Mouse (Mus musculus) small intestine, adult 2 months (tissue): Measurements from ENCODE around the gene Calcoco1.

Experiments
- CTCF ChIP-seq: fragments of 200-500 bp; IDR thresholded peaks from 2 replicates; pipeline ENCODE4 v1.5.1; 2012; ENCODE audit warnings: low read depth, mild to moderate bottlenecking, control low read depth, inconsistent platforms, low read length, moderate library complexity, mixed read lengths; ENCODE audit not compliant: insufficient replicate concordance, insufficient read length; ENCODE audit errors: extremely low read depth
- POLR2A ChIP-seq: fragments of 200-500 bp; IDR thresholded peaks from 2 replicates; pipeline ENCODE4 v1.6.1; 2012; ENCODE audit warnings: low read depth, mild to moderate bottlenecking, control low read depth, inconsistent platforms, low read length, moderate library complexity

DNA sequence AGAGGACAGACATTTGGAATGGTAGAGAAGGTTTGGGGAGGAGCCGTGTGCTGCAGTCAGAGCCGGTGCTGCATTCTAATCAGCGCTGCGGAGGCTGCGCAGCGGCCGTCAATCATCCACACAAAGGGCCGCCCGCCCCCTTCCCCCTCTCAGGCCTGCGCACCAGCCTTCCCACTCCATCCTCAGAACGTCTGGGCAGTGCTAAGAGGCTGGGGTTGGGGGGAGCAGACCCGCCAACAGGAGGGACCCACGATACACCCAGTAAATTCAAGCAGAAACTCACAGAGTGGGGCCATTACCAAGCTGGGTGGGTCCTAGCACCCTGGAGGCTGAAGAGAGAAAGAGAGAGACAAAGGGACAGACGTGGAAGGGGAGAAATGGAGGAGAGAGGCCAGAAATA is 22.0 kb upstream of the Calcoco1 start:
- TF ChIP-seq CTCF: no peak
- TF ChIP-seq POLR2A: no peak
